11 mouse cellular contexts compared by ENCODE assay signal in genomic region chr5:66392861-66393529, GRCm38 (mm10).
DNase-seq lines count a peak whose midpoint lies in the region; ATAC-seq and TF ChIP-seq lines count a peak whose summit lies in the region.
"Had no signal": no experiment of that assay in that cellular context is flagged by ENCODE, and none has a peak within 500 bp of the region (broad histone marks: within the 10 kb centered on the region; RNA-seq: fewer than 3 reads in every experiment).

No protein-coding gene starts in this region.

- no peak overlapping the region for H3K27ac ChIP-seq in hindbrain, embryonic 11.5 days (ENCODE audit: low read depth, low read length)
- H3K27ac ChIP-seq in hindbrain, embryonic 12.5 days = no peak overlapping the region
- no peak overlapping the region for H3K27ac ChIP-seq in ES-E14 (ENCODE audit: insufficient read depth, low read depth, low read length, poor library complexity, severe bottlenecking)
- H3K27ac ChIP-seq in embryonic fibroblast, embryonic 13.5 days (ENCODE audit: insufficient read depth, low read length) = peak overlapping the region; percentile 56

- no peak for TF ChIP-seq CTCF in embryonic fibroblast, embryonic 13.5 days (IDR thresholded peaks at IDR 0.05; ENCODE audit: borderline replicate concordance, insufficient read depth, low read length)

- no peaks in the 10 kb centered on the region for H3K4me1 ChIP-seq in hindbrain, embryonic 11.5 days (replicated peaks; ENCODE audit: control insufficient read depth, insufficient read depth, low read length)
- peaks cover 21% of the 10 kb centered on the region for H3K4me1 ChIP-seq in hindbrain, embryonic 12.5 days
- H3K4me1 ChIP-seq in ES-E14 (ENCODE audit: control insufficient read depth in 2 of 2, insufficient read depth in 2 of 2, low read length in 2 of 2, poor library complexity in 1 of 2) = peaks cover 0 to 3% of the 10 kb centered on the region in 2 experiments; a peak in 1 of 4 replicates
- no peaks in the 10 kb centered on the region for H3K4me1 ChIP-seq in embryonic fibroblast, embryonic 13.5 days (ENCODE audit: control insufficient read depth, insufficient read depth, low read length)

- TF ChIP-seq POLR2A in embryonic fibroblast, embryonic 13.5 days (IDR thresholded peaks at IDR 0.05; ENCODE audit: low read depth, low read length) = 0 out of 2 replicates have a peak, but pooled peaks have one; percentile 29

- DNase-seq in hindbrain, embryonic 11.5 days (ENCODE audit: low spot score) = peak; percentile 32
- DNase-seq in A20 (ENCODE audit: low read depth, low spot score) (peak; percentile 65), ES-E14 (ENCODE audit: low read depth, low spot score) (peak; percentile 51)
- DNase-seq in testis, postnatal 10 days (ENCODE audit: low spot score) = no peak
- DNase-seq: heart, postnatal 4 days; lung, embryonic 14.5 days; thymus, postnatal 14 days had no signal

- no peak overlapping the region for H3K9ac ChIP-seq in hindbrain, embryonic 11.5 days (ENCODE audit: low read depth, low read length)
- H3K9ac ChIP-seq in hindbrain, embryonic 12.5 days = no peak overlapping the region
- H3K9ac ChIP-seq in ES-E14 (ENCODE audit: insufficient read depth, low read depth, low read length, poor library complexity, severe bottlenecking) = no peak overlapping the region
- H3K9ac ChIP-seq: lung, embryonic 14.5 days had no signal

- no peak for ATAC-seq in hindbrain, embryonic 11.5 days (ENCODE audit: low FRiP score)
- no peak for ATAC-seq in hindbrain, embryonic 12.5 days (ENCODE audit: low FRiP score)
- ATAC-seq in activated CD4-positive, CD25-positive, alpha-beta regulatory T cell, adult 4 months = no peak

- H3K27me3 ChIP-seq in hindbrain, embryonic 11.5 days (ENCODE audit: control insufficient read depth, insufficient read depth, low read length) = no peaks in the 10 kb centered on the region
- no peaks in the 10 kb centered on the region for H3K27me3 ChIP-seq in hindbrain, embryonic 12.5 days

- in situ Hi-C loops in ES-E14 (cut with MboI; ENCODE audit: low sequenced_read_pairs in 2 of 2, unreplicated experiment in 2 of 2) = no loop called here

- H3K4me2 ChIP-seq in hindbrain, embryonic 11.5 days (replicated peaks; ENCODE audit: low read depth, low read length) = no peak overlapping the region
- no peak overlapping the region for H3K4me2 ChIP-seq in hindbrain, embryonic 12.5 days (replicated peaks)
- H3K4me2 ChIP-seq: lung, embryonic 14.5 days had no signal

- no peaks in the 10 kb centered on the region for H3K9me3 ChIP-seq in hindbrain, embryonic 11.5 days (ENCODE audit: control insufficient read depth, low read length)
- H3K9me3 ChIP-seq in hindbrain, embryonic 12.5 days (replicated peaks) = no peaks in the 10 kb centered on the region
- H3K9me3 ChIP-seq in ES-E14 (ENCODE audit: control insufficient read depth, insufficient read depth, low read depth, low read length) = no peaks in the 10 kb centered on the region

- H3K36me3 ChIP-seq in hindbrain, embryonic 11.5 days (ENCODE audit: control insufficient read depth, insufficient read depth, low read length) = no peaks in the 10 kb centered on the region
- H3K36me3 ChIP-seq in hindbrain, embryonic 12.5 days = no peaks in the 10 kb centered on the region; the same call in 1 of the 2 replicates
- no peaks in the 10 kb centered on the region; the same call in 1 of the 2 replicates for H3K36me3 ChIP-seq in ES-E14 (ENCODE audit: control insufficient read depth, insufficient read depth, low read length, poor library complexity, severe bottlenecking)

- no peak overlapping the region for H3K4me3 ChIP-seq in hindbrain, embryonic 11.5 days (ENCODE audit: low read depth, low read length)
- no peak overlapping the region for H3K4me3 ChIP-seq in hindbrain, embryonic 12.5 days
- peak overlapping the region in 1 of 2 experiments; percentile 18; a peak in 2 of 4 replicates for H3K4me3 ChIP-seq in ES-E14 (ENCODE audit: insufficient read depth in 1 of 2, low read depth in 1 of 2, low read length in 2 of 2, poor library complexity in 1 of 2, severe bottlenecking in 1 of 2)
- no peak overlapping the region for H3K4me3 ChIP-seq in embryonic fibroblast, embryonic 13.5 days (ENCODE audit: insufficient read depth, low read length)
- H3K4me3 ChIP-seq: myocyte had no signal

- 56% methylated on average over 18 of the region's 18 CpGs for WGBS in hindbrain, embryonic 11.5 days
- WGBS in hindbrain, embryonic 12.5 days = 50% methylated on average over 18 of the region's 18 CpGs

TF ChIP-seq in ES-E14, 5 proteins besides CTCF, POLR2A, EP300 and RAD21:
- no peak for TF ChIP-seq MAFK (IDR thresholded peaks at IDR 0.05; ENCODE audit: insufficient read depth, low read depth, low read length)
- TF ChIP-seq CHD2 (IDR thresholded peaks at IDR 0.05; ENCODE audit: low read depth, low read length) = no peak; the same call in 1 of the 2 replicates
- no peak for TF ChIP-seq ZNF384 (IDR thresholded peaks at IDR 0.05; ENCODE audit: low read depth, low read length)
- no peak for TF ChIP-seq ZC3H11A (IDR thresholded peaks at IDR 0.05; ENCODE audit: borderline replicate concordance, low read depth, low read length)
- no peak for TF ChIP-seq HCFC1 (IDR thresholded peaks at IDR 0.05; ENCODE audit: borderline replicate concordance, insufficient read depth, low read length)
